Mouse (Mus musculus): Measurements from ENCODE around the gene Iqcf5. TPM values are rescaled to one million over a fixed set of nuclear protein-coding genes. Genes with fewer than 3 reads are reported as not detected.

Iqcf5 gene
- polyA plus RNA-seq, 1 experiment from 2014 or later = not detected

DNA sequence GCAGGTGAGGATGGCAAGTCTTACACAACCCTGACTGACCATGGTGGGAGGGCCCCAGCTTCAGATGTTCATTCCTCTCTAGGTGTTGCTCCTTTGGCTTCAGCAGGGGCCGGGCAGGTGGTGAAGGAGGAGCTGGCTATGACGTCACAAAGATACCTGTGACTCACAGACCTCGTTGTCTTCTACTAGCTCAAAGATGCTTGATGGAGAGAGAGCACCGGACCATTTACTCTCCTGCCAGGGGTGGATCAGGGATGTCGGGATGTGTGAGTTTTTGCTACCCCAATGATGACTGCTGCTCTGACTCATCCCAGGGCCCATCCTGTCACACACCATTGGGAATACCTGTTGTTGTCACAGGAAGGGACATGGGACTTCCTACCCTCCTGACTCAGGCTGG is 47.2 kb downstream of the Iqcf5 start, which contains the start of gene Iqcf3:
Iqcf3 (minus strand) TSS at position 101 of the 400 bp plus-strand sequence.
- Histone ChIP-seq H3K27me3 (ENCODE audit: insufficient read depth, poor library complexity, severe bottlenecking) (no peaks in the 10 kb centered on the region), H3K4me1 (replicated peaks) (no peaks in the 10 kb centered on the region), H3K27ac (no peak within 1 kb of the TSS), H3K9me3 (no peaks in the 10 kb centered on the region), H3K4me3 (no peak within 1 kb of the TSS), H3K36me3 (no peaks in the 10 kb centered on the region)
- no peak for DNase-seq (ENCODE audit: low spot score)
- 90% methylated on average over 5 of the region's 5 CpGs for WGBS

DNA sequence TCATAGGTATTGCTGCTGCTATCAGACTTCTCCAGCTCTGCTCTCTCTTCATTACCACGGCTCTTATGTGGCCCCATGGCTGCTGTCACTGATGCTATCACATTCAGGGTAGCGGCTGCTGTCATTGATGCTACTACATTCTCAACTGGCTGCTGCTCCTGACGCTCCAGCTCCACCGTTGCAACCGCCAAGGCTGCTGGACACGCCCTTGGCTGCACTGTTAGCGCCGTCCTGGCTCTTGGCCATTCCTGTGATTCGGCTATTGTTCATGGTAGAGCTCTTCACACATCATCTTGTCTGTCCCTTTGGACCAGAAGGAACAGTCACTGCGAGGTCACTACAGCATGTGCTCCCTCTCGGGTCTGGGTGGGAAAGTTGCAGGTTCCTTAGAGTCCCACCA is 47.9 kb downstream of the Iqcf5 start:
- Histone ChIP-seq H3K4me3 (no peak overlapping the region), H3K9me3 (no peaks in the 10 kb centered on the region), H3K27me3 (ENCODE audit: insufficient read depth, poor library complexity, severe bottlenecking) (no peaks in the 10 kb centered on the region), H3K27ac (no peak overlapping the region), H3K36me3 (no peaks in the 10 kb centered on the region), H3K4me1 (replicated peaks) (no peaks in the 10 kb centered on the region)
- WGBS = 94% methylated on average over 11 of the region's 11 CpGs
- DNase-seq (ENCODE audit: low spot score) = no peak

- DNase-seq (ENCODE audit: low spot score) = no peak
- WGBS = 83% methylated on average over 8 of the region's 8 CpGs
Observed at GRCm38 (mm10) chr9:106564025-106564424, 49.7 kb downstream of the Iqcf5 start.

More at GRCm38 (mm10) chr9:106564025-106564424, 49.7 kb downstream of the Iqcf5 start:
- Histone ChIP-seq H3K27ac (no peak overlapping the region), H3K9me3 (no peaks in the 10 kb centered on the region), H3K36me3 (no peaks in the 10 kb centered on the region), H3K27me3 (ENCODE audit: insufficient read depth, poor library complexity, severe bottlenecking) (no peaks in the 10 kb centered on the region), H3K4me1 (replicated peaks) (no peaks in the 10 kb centered on the region), H3K4me3 (no peak overlapping the region)

Other genes starting within 250 kb of the Iqcf5 start
- 36.7 and 41.8 TPM in 2 replicates for gene Poc1a, start 233.5 kb upstream of the Iqcf5 start, polyA plus RNA-seq (2016; fragmentation: Nextera tagmentation; extraction: Ambion mirVana)
- gene Dusp7, start 145.9 kb upstream of the Iqcf5 start, polyA plus RNA-seq (2016; fragmentation: Nextera tagmentation; extraction: Ambion mirVana) = 16.1 and 16.6 TPM in 2 replicates
- 912 and 973 TPM in 2 replicates for gene Rpl29, start 85.1 kb upstream of the Iqcf5 start, polyA plus RNA-seq (2016; fragmentation: Nextera tagmentation; extraction: Ambion mirVana)
- 36.7 and 37.0 TPM in 2 replicates for gene Acy1, start 76.3 kb upstream of the Iqcf5 start, polyA plus RNA-seq (2016; fragmentation: Nextera tagmentation; extraction: Ambion mirVana)
- 5.7 and 6.0 TPM in 2 replicates for gene Abhd14b, start 67.1 kb upstream of the Iqcf5 start, polyA plus RNA-seq (2016; fragmentation: Nextera tagmentation; extraction: Ambion mirVana)
- 39.7 and 41.9 TPM in 2 replicates for gene Abhd14a, start 66.9 kb upstream of the Iqcf5 start, polyA plus RNA-seq (2016; fragmentation: Nextera tagmentation; extraction: Ambion mirVana)
- 395 and 430 TPM in 2 replicates for gene Pcbp4, start 61.3 kb upstream of the Iqcf5 start, polyA plus RNA-seq (2016; fragmentation: Nextera tagmentation; extraction: Ambion mirVana)
- 0.10 and 0.17 TPM in 2 replicates for gene Gpr62, start 48.6 kb upstream of the Iqcf5 start, polyA plus RNA-seq (2016; fragmentation: Nextera tagmentation; extraction: Ambion mirVana)
- gene Rrp9, start 38.6 kb upstream of the Iqcf5 start, polyA plus RNA-seq (2016; fragmentation: Nextera tagmentation; extraction: Ambion mirVana) = 64.1 and 76.2 TPM in 2 replicates
- 1.6 and 1.8 TPM in 2 replicates for gene Parp3, start 37.6 kb upstream of the Iqcf5 start, polyA plus RNA-seq (2016; fragmentation: Nextera tagmentation; extraction: Ambion mirVana)
- gene Iqcf1, start 14.6 kb upstream of the Iqcf5 start, polyA plus RNA-seq (2016; fragmentation: Nextera tagmentation; extraction: Ambion mirVana) = not detected in 2 replicates
- not detected in 2 replicates for gene Iqcf3, start 47.1 kb downstream of the Iqcf5 start, polyA plus RNA-seq (2016; fragmentation: Nextera tagmentation; extraction: Ambion mirVana)
- gene Iqcf4, start 56.4 kb downstream of the Iqcf5 start, polyA plus RNA-seq (2016; fragmentation: Nextera tagmentation; extraction: Ambion mirVana) = not detected in 2 replicates
- gene Iqcf6, start 112.0 kb downstream of the Iqcf5 start, polyA plus RNA-seq (2016; fragmentation: Nextera tagmentation; extraction: Ambion mirVana) = not detected in 2 replicates
- 21.5 and 25.9 TPM in 2 replicates for gene Grm2, start 141.5 kb downstream of the Iqcf5 start, polyA plus RNA-seq (2016; fragmentation: Nextera tagmentation; extraction: Ambion mirVana)
- 31.3 and 31.6 TPM in 2 replicates for gene Tex264, start 171.4 kb downstream of the Iqcf5 start, polyA plus RNA-seq (2016; fragmentation: Nextera tagmentation; extraction: Ambion mirVana)

Data from hindbrain, embryonic 10.5 days (tissue).